Mouse (Mus musculus): ENCODE measurements at regions not wholly inside any gene's neighbourhood (a gene's known extent, or its start where the extent isn't known, plus 50 kb on each side); places are given as distances from the start of the nearest gene placed in this dataset.

DNA sequence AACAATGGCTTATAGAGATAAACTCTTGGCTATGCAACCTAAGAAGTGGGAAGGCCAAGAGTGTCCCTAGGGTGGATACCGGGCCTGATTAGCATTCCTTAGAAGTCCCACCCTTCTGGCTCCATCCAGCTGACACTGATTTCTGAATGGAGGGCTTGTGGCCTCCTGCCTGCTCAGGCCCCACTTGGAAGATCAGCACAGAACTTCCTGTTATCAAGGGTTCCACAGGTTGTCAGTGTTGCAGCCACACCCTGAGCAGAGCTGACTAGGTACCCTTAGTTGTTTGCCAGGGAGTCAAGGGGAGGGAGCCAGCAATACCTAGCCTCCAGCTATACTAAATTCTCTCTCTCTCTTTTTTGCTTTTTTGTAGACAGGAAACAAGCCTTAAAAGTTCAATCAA lies 164.1 kb upstream of the Olig3 start:
- DNase-seq = no peak

DNA sequence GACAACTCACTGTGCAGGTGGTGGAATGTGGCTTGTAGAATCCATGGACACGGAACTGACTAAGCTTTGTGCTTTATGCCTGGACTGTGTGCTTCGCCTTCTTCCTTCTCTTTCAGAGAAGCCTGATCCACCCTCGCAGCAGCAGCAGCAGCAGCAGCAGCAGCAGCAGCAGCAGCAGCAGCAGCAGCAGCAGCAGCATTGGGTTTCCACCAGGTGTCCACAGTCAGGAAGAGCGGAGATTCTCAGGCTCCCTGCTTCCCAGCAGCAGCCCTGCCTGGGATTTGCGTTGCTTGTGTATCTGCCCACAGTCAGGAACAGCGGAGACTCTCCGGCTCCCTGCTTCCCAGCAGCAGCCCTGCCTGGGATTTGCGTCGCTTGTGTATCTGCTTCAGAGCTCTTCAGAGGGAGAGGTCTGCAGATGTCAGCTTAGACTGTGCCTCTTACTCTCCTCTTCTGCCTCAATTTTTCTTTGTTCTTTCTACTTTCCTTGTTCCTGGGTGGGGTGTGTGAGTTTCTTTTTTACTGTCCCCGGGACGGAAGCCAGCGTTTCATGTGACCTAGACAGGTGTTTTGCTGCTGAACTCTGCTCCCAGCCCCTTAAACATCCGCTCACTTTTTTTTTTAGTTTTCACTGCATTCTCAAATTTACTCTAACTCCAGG lies 168.1 kb upstream of the Olig3 start:
- no peak for DNase-seq
- intact Hi-C loops (cut with DNase I) = no loop called here

More for the DNA sequence above, 164.1 kb upstream of the Olig3 start:
- intact Hi-C loops (cut with DNase I) = no loop called here

DNA sequence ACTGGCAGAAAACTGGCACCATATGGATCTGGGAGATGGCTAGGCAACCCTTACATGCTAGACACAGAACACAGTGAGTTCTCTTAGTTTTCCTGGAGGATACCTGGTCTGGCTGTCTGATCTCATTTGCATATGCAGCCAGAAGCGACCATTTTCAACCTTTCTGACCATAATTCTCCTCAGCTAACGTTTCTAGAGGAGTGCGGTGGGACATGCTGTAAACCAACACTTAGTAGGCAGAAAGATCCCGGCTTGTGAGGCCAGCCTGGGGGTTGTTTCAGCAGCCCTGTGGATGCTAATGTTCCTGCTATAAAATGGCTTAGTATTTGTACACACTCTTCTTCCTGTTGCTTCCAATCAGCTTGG lies 168.6 kb upstream of the Olig3 start:
- intact Hi-C loops (cut with DNase I) = loop anchor here (2.0 kb wide), 1 partner anchor 271 kb away; no protein-coding TSS in a partner anchor
- no peak for DNase-seq

DNA sequence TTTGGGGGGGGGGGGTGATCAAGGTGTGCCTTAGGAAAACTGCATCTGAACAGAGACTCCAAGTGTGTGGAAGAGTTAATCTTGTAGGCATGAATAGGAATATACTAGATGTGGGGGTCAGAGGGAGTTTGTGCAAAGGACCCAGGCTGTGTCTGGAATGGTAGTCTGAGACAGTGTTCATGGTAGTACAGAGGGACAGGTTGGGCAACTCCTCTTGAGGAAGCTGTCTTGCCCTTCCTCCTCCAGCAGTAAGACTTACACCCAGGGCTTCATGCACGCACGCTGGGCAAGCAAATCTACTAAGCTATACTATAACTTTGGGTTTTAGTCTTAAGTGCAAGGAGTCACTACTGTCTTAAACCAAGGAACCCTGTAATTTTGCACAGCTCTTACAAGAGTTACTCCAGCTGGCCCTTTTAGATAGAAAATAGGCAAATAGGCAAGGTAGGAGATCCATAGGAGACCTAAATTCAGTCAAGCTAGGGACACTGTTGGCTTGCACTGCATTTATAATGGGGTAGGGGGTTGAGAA lies 169.2 kb upstream of the Olig3 start:
- intact Hi-C loops (cut with DNase I) = loop anchor here (2.0 kb wide), 1 partner anchor 270 kb away; no protein-coding TSS in a partner anchor
- no peak for DNase-seq

DNA sequence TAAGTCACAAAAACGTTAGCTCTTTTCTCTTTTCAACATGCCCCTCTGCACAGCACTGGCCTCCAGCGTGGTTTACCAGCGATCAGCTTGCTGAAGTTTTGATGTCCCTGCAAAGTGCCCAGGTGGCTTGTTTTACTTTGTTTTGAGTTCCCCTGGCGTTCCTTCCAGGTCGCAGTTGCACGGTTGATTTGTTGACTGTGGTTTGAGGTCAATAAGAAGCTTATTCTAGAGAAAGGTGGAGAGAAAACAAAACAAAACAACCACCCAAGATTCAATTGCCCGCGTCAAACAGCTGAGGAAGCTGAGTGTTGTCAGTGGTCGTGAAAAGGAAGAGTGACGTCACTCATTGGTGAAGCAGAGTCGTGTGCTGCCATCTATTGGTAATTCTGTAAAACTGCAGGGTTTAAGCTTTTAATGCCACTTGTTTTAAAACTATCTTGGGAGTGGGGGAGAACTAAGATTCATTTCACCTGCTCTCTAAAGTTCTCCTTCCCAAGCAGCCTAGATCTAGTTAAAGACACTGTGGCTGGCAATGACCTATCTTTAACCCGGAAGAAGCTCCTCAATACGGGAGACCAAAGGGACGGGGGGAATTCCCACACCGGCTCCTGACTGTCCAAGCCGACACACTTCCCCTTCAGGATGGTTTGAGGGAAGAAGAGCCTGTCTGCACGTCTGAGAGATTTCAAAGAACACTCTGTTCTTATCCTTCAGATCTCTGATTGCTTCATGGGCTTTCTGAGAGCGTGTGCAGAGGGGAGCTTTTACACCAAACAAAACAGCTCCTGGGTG lies 170.3 kb upstream of the Olig3 start:
- DNase-seq = peak; percentile 46 to 51
- intact Hi-C loops (cut with DNase I) = loop anchor here (1.0 to 2.0 kb wide), 3 partner anchors 171 to 269 kb away; partner anchors contain the start of gene Tnfaip3

DNA sequence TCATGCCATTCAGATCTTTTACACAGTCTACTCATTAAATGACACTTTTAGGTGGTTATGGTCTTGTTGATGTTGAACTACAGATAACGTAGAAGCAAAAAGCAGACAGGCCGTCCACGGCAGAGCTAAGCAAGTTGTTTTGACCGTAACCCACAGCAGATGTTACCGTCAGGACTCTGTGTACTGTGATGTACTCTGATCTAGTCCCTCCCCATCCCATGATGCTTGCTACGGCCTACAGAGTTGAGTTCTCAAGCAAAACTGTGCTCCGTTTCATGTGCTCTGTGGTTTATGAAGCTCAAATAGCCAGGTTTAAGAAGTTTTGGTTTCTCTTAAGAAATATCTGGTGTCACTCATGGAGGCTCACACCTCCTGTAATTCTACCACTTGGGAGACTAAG lies 169.4 kb upstream of the Tnfaip3 start:
- no peak for DNase-seq
- intact Hi-C loops (cut with DNase I) = loop anchor here (5.0 kb wide), 1 partner anchor 93 kb away; no protein-coding TSS in a partner anchor

DNA sequence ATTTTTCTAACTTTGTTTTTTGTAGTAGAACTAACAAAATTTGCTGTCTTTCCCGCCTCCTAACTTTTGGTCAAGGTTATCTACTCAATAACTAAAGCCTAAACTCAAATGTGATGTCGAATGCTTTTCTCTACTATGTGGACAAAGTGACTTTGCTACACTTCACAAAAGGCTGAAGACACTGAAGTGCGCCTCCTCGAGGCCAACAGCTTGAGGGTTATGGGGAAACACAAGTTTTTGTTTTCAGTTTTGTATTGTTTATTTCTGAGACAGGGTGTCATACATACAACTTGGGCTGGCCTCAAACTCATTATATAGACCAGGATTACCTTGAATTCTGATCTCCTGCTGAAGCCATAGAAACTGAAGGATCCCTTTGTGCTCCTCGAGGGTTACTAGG lies 162.4 kb upstream of the Tnfaip3 start:
- intact Hi-C loops (cut with DNase I) = no loop called here
- DNase-seq = no peak

DNA sequence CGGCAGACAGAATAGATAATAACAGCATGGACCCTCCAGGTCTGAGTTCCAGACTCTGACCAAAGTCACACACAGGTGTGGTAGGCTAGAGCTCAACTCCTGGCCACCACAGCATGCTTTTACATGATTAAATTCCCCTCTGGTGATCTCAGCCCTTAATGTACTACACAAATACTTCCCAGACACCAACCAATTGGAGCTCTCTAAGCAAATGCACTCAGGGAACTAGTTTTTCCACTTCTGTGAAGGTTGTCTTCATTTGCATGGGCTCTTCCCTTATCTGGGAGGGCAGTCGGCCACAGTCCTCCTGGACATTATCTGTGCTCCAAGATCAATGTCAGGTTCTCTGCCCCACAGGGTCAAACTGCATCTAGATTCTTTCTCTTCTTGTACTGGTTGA lies 162.0 kb upstream of the Tnfaip3 start:
- no peak for DNase-seq
- intact Hi-C loops (cut with DNase I) = no loop called here

DNA sequence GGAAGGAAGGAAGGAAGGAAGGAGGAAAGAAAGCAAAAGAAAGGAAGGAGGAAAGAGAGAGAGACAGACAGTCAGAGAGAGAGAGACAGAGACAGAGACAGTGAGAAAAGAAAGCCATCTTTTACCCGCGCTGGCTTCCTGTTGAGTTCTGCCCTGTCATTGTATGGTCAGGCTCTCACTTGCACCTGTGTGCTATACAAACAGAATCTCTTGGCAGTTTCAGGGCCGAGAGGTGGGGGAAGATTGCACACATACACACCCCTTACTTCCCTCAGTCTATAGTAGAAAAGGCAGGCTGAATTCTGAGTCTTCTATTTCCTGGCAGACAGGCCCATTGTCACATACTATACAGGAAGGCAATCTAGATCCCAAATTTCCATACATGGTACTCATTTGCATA lies 160.8 kb upstream of the Tnfaip3 start:
- no peak for DNase-seq
- intact Hi-C loops (cut with DNase I) = no loop called here

DNA sequence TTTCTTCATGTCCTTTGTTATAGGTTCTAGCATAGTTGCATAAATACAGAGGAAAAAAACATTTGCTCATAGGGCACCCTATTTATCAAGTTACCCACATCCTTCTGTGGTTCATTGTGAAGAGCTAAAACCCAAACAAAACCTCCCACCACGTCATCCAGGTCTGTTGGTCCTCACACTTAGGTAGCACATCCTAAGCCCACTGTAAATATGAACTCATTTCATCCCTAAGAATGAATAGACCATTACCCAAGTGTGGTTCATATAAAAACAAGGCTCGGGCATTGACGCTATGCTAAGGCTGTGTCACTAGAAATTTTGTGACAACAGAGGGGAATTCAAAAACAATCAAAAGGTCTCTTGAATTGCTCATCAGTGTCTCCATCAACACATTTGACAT lies 156.4 kb upstream of the Tnfaip3 start:
- intact Hi-C loops (cut with DNase I) = no loop called here
- DNase-seq = no peak

DNA sequence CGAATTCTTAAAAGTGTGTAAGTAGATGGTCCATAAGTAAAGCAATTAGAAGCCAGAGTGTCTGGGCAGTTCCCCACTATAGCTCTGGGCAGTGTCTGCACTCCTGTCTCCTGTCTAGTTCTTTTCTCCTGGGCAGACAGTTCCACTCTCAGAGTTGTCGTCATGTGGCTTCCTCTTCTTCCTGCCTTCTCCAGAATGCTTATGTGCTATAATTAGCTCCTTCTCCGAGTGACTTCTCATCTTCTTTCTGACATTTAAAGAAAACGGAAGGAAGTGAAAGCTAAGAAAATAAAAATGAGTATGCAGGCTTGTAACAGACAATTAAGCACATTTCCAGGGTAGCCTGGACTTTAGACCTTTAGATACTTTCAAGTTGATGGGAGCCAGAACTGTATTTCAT lies 155.1 kb upstream of the Tnfaip3 start:
- intact Hi-C loops (cut with DNase I) = no loop called here
- DNase-seq = no peak

DNA sequence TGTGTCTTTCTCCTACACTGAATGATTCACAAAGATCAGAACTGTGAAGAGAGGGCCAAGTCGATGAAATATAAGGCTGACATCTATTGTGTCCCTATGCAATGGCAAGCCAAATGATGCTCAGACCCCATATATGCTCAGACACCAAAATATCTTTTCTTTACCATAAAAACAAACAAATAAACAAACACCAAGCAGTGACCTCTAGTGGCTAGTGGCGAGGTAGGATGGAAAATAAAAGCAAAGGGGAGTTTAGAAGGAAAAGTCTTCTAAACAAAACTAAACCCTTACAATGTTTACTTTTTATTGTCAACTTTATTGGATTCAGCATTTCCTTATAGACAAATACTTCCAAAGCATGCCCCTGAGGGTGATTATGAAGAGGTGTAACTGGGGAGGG lies 153.8 kb upstream of the Tnfaip3 start:
- intact Hi-C loops (cut with DNase I) = loop anchor here (5.0 kb wide), 1 partner anchor 152 kb away; the partner anchor contains the start of gene Tnfaip3
- DNase-seq = no peak

DNA sequence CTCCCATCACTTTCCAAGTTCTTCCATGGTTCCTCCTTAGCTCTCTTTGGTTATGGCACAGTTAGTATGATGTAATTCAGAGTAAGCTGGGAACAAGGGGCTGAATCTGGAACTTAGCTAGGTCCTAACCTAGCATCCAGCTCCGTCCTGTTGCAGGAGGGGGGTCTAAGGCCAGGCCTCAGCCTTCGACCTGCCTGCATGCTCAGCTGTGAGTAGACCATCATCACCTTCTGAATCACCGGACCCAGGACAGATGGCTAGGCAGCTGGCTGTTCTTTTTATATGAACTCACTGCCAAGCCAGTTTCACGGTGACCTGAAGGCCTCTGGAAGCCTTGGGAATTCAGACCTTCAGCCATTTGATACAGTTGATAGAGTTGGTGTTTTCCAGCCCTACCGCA lies 152.9 kb upstream of the Tnfaip3 start:
- intact Hi-C loops (cut with DNase I) = loop anchor here (5.0 kb wide), 1 partner anchor 151 kb away; the partner anchor contains the start of gene Tnfaip3
- DNase-seq = no peak

DNA sequence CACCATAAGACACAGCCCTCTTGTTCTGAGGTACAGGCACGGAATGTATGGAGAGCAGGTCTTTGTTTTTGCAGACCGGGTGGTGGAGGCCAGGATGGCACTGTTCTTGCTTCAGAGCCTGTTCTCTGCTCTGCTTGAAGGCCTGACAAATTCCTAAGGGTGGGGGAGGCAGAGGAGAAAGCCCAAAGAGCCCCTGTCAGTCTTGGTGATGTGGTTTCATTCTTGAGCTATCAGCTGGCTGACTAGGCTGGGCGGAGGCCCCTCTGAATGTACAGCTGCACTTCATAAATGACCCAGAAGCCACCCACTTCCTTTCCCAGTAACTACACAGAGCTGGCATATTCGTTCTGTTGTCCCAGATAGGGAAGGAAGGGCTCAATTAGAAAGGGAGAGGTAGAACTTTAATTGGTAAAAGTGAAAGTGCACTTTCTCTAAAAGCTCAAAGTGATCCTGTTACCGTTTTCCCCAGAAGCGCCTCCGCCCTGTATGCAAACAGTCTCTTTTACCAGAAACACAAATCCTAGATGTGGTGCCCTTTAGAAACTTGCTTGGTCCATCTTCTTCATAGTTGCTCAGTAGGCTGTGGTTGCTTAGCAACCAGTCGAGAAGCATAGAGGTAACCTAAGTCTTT lies 152.3 kb upstream of the Tnfaip3 start:
- DNase-seq = peak in 1 of 2 experiments; percentile 10

DNA sequence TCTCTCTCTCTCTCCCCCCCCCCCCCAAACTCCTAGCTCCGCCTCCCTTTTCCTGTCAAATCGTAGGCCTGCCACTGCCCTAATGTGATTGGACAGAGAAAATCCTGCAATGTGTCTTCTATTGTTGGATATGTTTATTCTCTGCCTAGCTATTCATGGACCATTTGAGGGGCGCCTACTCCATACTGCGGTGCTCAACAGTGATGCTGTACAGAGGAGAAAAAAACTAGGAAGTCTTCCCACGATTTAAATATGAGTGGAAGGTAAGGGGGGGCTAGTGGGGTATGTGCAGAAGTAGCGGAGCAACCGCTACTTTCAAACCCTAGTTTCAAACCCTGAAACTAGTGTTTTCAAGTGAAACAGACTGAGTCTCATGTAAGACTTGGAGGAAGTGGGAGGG lies 151.6 kb upstream of the Tnfaip3 start:
- intact Hi-C loops (cut with DNase I) = loop anchor here (5.0 kb wide), 1 partner anchor 150 kb away; the partner anchor contains the start of gene Tnfaip3
- DNase-seq = no peak

More for the DNA sequence above, 152.3 kb upstream of the Tnfaip3 start:
- intact Hi-C loops (cut with DNase I) = loop anchor here (5.0 kb wide), 1 partner anchor 150 kb away; the partner anchor contains the start of gene Tnfaip3

DNA sequence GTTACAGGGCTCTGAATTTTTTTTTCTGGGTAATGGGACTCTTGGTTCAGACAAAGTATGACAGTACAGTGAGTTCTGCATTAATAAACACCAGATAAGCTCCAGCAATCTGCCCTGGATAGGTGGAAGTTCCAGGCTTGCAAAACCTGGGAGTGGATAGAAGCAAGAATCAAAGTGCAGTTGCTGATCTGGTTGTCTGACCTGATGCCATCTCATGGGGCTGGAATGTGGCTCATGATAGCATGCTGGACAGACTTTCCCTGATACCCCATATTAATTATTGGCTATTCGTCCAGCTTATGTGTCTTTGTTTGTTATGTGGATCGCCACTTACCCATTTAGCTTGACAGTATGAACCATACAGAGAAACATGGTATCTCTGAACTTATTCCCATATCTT lies 146.6 kb upstream of the Tnfaip3 start:
- DNase-seq = no peak
- intact Hi-C loops (cut with DNase I) = no loop called here

DNA sequence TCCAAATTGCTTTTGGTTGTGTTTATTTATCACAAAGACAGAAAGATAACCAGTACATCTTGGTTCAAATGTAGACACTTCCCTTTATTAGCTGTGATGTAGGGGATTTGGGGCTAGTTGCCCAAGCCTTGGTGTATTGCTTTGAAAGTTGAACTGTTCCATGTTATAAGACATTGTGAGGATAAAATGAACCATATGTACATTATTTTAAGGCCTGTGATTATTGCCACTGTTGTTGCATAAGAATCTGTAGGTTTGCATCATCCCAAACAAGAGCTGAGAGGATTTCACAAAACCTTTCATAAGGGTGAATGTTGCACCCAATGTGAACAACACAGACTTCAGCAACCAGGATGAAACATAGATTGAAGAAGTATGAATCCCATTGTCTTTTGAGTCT lies 145.7 kb upstream of the Tnfaip3 start:
- intact Hi-C loops (cut with DNase I) = no loop called here
- no peak for DNase-seq

DNA sequence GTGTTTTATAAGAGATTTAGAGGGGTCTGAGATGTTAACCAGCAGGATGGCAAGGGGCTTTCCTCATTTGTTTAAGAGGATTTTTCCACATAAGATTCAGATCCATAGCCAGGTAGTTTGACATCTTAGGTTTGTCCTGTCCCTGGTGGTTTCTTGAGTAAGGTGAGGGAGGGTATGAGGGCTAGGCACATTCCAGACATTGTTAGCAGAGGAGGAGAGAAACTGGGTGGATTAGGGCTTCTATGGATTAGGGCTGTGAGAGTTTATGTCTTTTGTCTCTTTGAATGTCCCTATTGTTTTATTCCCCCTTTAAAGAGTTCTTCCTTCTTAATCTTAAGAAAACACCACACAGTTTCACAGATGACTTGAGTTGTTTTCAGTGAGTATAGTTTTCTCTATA lies 138.6 kb upstream of the Tnfaip3 start:
- intact Hi-C loops (cut with DNase I) = no loop called here
- DNase-seq = no peak

DNA sequence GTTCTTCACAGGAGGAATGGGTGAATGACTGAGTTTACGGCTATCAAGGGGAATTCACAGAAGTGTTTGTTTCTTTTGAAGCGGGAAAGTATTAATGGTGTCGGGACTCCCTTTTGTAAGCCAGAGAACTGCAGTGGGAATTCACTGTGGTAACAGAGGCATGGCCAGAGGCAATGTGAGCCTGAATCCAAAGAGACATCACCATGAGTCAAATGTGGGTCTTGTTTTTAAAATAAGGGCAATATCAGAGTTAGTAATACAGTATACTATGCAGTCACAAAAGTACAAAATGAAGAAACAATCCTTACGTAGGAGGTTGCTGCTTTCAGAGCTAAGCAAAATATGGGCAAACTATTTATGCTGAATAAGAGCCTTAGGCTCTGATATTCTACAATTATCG lies 137.3 kb upstream of the Tnfaip3 start:
- no peak for DNase-seq
- intact Hi-C loops (cut with DNase I) = no loop called here

DNA sequence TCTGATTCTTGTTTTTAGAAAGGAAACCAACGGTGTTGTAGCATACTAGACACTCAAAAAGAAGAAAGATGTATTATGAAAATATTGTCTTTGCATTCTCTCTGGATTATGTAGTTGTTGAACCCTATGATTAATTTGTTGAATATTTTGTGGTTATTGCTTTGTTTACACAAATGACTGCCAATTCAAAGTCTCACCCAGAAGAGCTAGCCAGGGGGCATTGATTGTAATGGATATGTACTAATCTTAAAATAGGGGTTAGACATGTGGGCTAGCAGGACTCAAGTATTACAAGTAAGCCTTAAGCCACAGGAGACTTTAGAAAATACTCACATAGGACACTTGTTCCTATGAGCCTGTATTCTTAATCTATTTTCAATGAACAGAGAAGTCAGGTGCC lies 135.3 kb upstream of the Tnfaip3 start:
- intact Hi-C loops (cut with DNase I) = no loop called here

DNA sequence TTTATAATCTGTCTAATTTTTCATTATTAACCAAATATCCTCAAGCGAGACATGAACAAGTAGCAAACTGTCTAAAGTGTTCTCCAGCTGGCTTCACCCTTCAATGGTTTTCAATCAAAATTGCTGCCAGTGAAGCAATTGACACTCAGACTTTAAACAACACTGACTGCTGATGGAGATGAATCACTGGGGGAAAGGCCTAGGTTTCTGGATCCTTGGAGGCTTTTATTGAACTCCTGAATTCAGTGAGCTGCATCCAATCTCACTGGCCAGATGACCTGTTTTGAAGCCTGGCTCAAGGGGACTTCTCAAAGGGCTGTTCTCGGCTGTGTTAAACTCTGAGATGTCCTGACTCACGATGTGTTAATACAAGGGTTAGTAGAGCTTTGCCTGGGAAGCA lies 134.5 kb upstream of the Tnfaip3 start:
- intact Hi-C loops (cut with DNase I) = no loop called here
- DNase-seq = no peak

More for the DNA sequence above, 135.3 kb upstream of the Tnfaip3 start:
- DNase-seq = no peak

Measured in heart, postnatal 36 days (tissue).